Mouse (Mus musculus): ENCODE results near the gene 2010111I01Rik.

DNA sequence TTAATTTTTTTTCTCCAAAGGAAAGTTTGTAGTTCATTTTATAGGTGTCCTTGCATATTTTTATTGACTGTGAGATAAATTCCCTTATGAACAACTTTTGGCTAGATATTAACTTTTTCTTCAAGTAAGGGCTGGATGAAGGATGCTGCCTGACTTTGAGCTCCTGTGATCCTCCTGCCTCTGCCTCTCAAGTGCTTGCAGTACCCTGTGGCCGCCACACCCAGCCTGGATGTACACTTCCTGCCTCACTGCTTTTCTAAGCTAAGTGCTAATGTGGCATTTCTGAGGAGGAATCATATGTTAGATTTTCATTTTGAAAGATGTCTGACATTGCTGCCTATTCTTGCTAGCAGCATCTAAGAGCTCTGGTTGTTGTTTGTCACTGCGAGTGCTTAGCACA lies 73.7 kb downstream of the 2010111I01Rik start:
- TF ChIP-seq POLR2A (IDR thresholded peaks at IDR 0.05; ENCODE audit: insufficient read length, low read depth) (no peak), TCF3 (IDR thresholded peaks at IDR 0.05; ENCODE audit: insufficient read length, low read depth) (no peak), TCF12 (IDR thresholded peaks at IDR 0.05; ENCODE audit: insufficient read depth, poor library complexity, severe bottlenecking) (no peak), E2F4 (IDR thresholded peaks at IDR 0.05; ENCODE audit: insufficient read depth) (no peak), USF1 (IDR thresholded peaks at IDR 0.05; ENCODE audit: low read depth) (no peak), POLR2AphosphoS2 (IDR thresholded peaks at IDR 0.05; ENCODE audit: insufficient read length, low read depth) (no peak), MYOG (IDR thresholded peaks at IDR 0.05; ENCODE audit: control insufficient read depth in 1 of 3, insufficient read depth in 1 of 3, insufficient read length in 2 of 3, low read depth in 2 of 3) (no peak)
